Mouse (Mus musculus) midbrain, embryonic 16.5 days (tissue): ENCODE measurements at regions not wholly inside any gene's neighbourhood (a gene's known extent, or its start where the extent isn't known, plus 50 kb on each side); places are given as distances from the start of the nearest gene placed in this dataset.
A peak's percentile ranks its signal among the peaks of the same experiment; 100 is the strongest.

Experiments
- ATAC-seq: fragments of 200-750 bp; cut with Nextera tagmentation; 2 replicates; pipeline ENCODE4 v1.8.0; 2017; ENCODE audit warnings: moderate TSS enrichment
- H3K27ac ChIP-seq: fragments of 300-500 bp; sonication (generic); 2 replicates; pipeline ENCODE4 v1.5.1; 2014; ENCODE audit warnings: mild to moderate bottlenecking, low read length, mixed read lengths
- H3K27me3 ChIP-seq: fragments of 300-500 bp; sonication (generic); 2 replicates; pipeline ENCODE4 v1.6.1; 2014; ENCODE audit warnings: low read depth, low read length, mixed read lengths; ENCODE audit not compliant: control insufficient read depth, insufficient read depth
- H3K36me3 ChIP-seq: fragments of 300-500 bp; sonication (generic); 2 replicates; pipeline ENCODE4 v1.6.1; 2014; ENCODE audit warnings: mild to moderate bottlenecking, low read length, moderate library complexity, mixed read lengths; ENCODE audit not compliant: control insufficient read depth, insufficient read depth
- H3K4me1 ChIP-seq: fragments of 300-500 bp; sonication (generic); 2 replicates; pipeline ENCODE4 v1.6.1; 2014; ENCODE audit warnings: mild to moderate bottlenecking, low read length, mixed read lengths; ENCODE audit not compliant: control insufficient read depth, insufficient read depth
- H3K4me2 ChIP-seq: fragments of 300-500 bp; sonication (generic); 2 replicates; pipeline ENCODE4 v1.6.1; 2014; ENCODE audit warnings: mild to moderate bottlenecking, low read length, mixed read lengths
- H3K4me3 ChIP-seq: fragments of 300-500 bp; sonication (generic); 2 replicates; pipeline ENCODE4 v1.5.1; 2014; ENCODE audit warnings: low read depth, mild to moderate bottlenecking, low read length, moderate library complexity, mixed read lengths
- H3K9ac ChIP-seq: fragments of 300-500 bp; sonication (generic); 2 replicates; pipeline ENCODE4 v1.6.1; 2014; ENCODE audit warnings: low read depth, low read length, mixed read lengths
- H3K9me3 ChIP-seq: fragments of 300-500 bp; sonication (generic); replicated peaks from 2 replicates; pipeline ENCODE4 v1.6.1; 2014; ENCODE audit warnings: mild to moderate bottlenecking, low read length, mixed read lengths; ENCODE audit not compliant: control insufficient read depth, poor library complexity, severe bottlenecking
- WGBS: fragments of 180-500 bp; shearing (Covaris S2); extraction: QIAGEN DNeasy Blood & Tissue Kit; methylation state at CpG from one replicate; pipeline ENCODE4 v1.1.7; 2014; 5-methylcytosine and 5-hydroxymethylcytosine counted together

- Histone ChIP-seq H3K4me1 (no peaks in the 10 kb centered on the region), H3K4me3 (no peak overlapping the region), H3K9ac (0 out of 2 replicates have a peak overlapping the region, but pooled peaks have one; percentile 8), H3K4me2 (peak overlapping the region; percentile 13; the same call in 1 of the 2 replicates), H3K36me3 (no peaks in the 10 kb centered on the region), H3K27me3 (no peaks in the 10 kb centered on the region), H3K9me3 (no peaks in the 10 kb centered on the region), H3K27ac (0 out of 2 replicates have a peak overlapping the region, but pooled peaks have one; percentile 6)
- peak; percentile 81 for ATAC-seq
- WGBS: 45% methylated on average over 12 of the region's 12 CpGs
Measured at GRCm38 (mm10) chr19:27066449-27067181, 149.7 kb upstream of the Vldlr start.

GRCm38 (mm10) chr19:27073281-27073680 is 143.0 kb upstream of the Vldlr start:
- no peak for ATAC-seq
- no peaks in the 10 kb centered on the region for H3K9me3 ChIP-seq
- no peak overlapping the region for H3K27ac ChIP-seq
- no peak overlapping the region for H3K4me3 ChIP-seq
- 69% methylated on average over 3 of the region's 3 CpGs for WGBS
- H3K9ac ChIP-seq: no peak overlapping the region
- no peaks in the 10 kb centered on the region for H3K27me3 ChIP-seq
- no peaks in the 10 kb centered on the region for H3K36me3 ChIP-seq
- no peaks in the 10 kb centered on the region for H3K4me1 ChIP-seq
- no peak overlapping the region for H3K4me2 ChIP-seq

GRCm38 (mm10) chr19:27075019-27075418 is 141.3 kb upstream of the Vldlr start:
- Histone ChIP-seq H3K4me2 (no peak overlapping the region), H3K4me3 (no peak overlapping the region), H3K36me3 (no peaks in the 10 kb centered on the region), H3K27me3 (no peaks in the 10 kb centered on the region), H3K9ac (no peak overlapping the region), H3K4me1 (no peaks in the 10 kb centered on the region), H3K9me3 (no peaks in the 10 kb centered on the region), H3K27ac (no peak overlapping the region)
- no peak for ATAC-seq
- WGBS: 68% methylated on average over 5 of the region's 5 CpGs

GRCm38 (mm10) chr19:27076920-27077512 is 139.3 kb upstream of the Vldlr start:
- Histone ChIP-seq H3K9ac (no peak overlapping the region), H3K27me3 (no peaks in the 10 kb centered on the region), H3K9me3 (no peaks in the 10 kb centered on the region), H3K4me3 (no peak overlapping the region), H3K36me3 (no peaks in the 10 kb centered on the region), H3K4me2 (no peak overlapping the region), H3K4me1 (no peaks in the 10 kb centered on the region), H3K27ac (no peak overlapping the region)
- ATAC-seq: no peak
- 69% methylated on average over 4 of the region's 4 CpGs for WGBS

- no peak overlapping the region for H3K9ac ChIP-seq
- H3K4me3 ChIP-seq: no peak overlapping the region
- H3K27ac ChIP-seq: no peak overlapping the region
- H3K4me2 ChIP-seq: no peak overlapping the region
- no peaks in the 10 kb centered on the region for H3K9me3 ChIP-seq
- H3K27me3 ChIP-seq: no peaks in the 10 kb centered on the region
- no peak for ATAC-seq
- 84% methylated on average over 2 of the region's 2 CpGs for WGBS
- no peaks in the 10 kb centered on the region for H3K36me3 ChIP-seq
- no peaks in the 10 kb centered on the region for H3K4me1 ChIP-seq
Measured at GRCm38 (mm10) chr19:27087344-27087743, 128.9 kb upstream of the Vldlr start.

GRCm38 (mm10) chr19:27087833-27088232 is 128.5 kb upstream of the Vldlr start:
- Histone ChIP-seq H3K27me3 (no peaks in the 10 kb centered on the region), H3K4me2 (no peak overlapping the region), H3K4me1 (no peaks in the 10 kb centered on the region), H3K9ac (no peak overlapping the region), H3K27ac (no peak overlapping the region), H3K36me3 (no peaks in the 10 kb centered on the region), H3K9me3 (no peaks in the 10 kb centered on the region), H3K4me3 (no peak overlapping the region)
- no peak for ATAC-seq
- WGBS: 86% methylated on average over 5 of the region's 5 CpGs

- no peak for ATAC-seq
- no peak overlapping the region for H3K27ac ChIP-seq
- H3K4me2 ChIP-seq: no peak overlapping the region
- H3K9ac ChIP-seq: no peak overlapping the region
- no peaks in the 10 kb centered on the region for H3K27me3 ChIP-seq
- H3K36me3 ChIP-seq: no peaks in the 10 kb centered on the region
- H3K9me3 ChIP-seq: no peaks in the 10 kb centered on the region
- H3K4me3 ChIP-seq: no peak overlapping the region
- no peaks in the 10 kb centered on the region for H3K4me1 ChIP-seq
- 89% methylated on average over 1 of the region's 1 CpGs for WGBS
Measured at GRCm38 (mm10) chr19:27089099-27089498, 127.2 kb upstream of the Vldlr start.

GRCm38 (mm10) chr19:27091603-27092002 is 124.7 kb upstream of the Vldlr start:
- Histone ChIP-seq H3K9me3 (no peaks in the 10 kb centered on the region), H3K4me1 (no peaks in the 10 kb centered on the region), H3K4me3 (no peak overlapping the region), H3K4me2 (no peak overlapping the region), H3K27ac (no peak overlapping the region), H3K9ac (no peak overlapping the region), H3K27me3 (no peaks in the 10 kb centered on the region), H3K36me3 (no peaks in the 10 kb centered on the region)
- WGBS: 93% methylated on average over 2 of the region's 2 CpGs
- no peak for ATAC-seq

GRCm38 (mm10) chr19:27094777-27095478 is 121.4 kb upstream of the Vldlr start:
- H3K4me3 ChIP-seq: peak overlapping the region; percentile 9; the same call in 1 of the 2 replicates
- no peak overlapping the region for H3K9ac ChIP-seq
- H3K4me2 ChIP-seq: peak overlapping the region; percentile 32
- no peaks in the 10 kb centered on the region for H3K27me3 ChIP-seq
- 35% methylated on average over 13 of the region's 13 CpGs for WGBS
- no peaks in the 10 kb centered on the region for H3K4me1 ChIP-seq
- peak overlapping the region; percentile 67 for H3K27ac ChIP-seq
- H3K9me3 ChIP-seq: no peaks in the 10 kb centered on the region
- peak; percentile 89 for ATAC-seq
- no peaks in the 10 kb centered on the region for H3K36me3 ChIP-seq
